24 mouse cellular contexts compared by ENCODE assay signal in the genomic region with DNA sequence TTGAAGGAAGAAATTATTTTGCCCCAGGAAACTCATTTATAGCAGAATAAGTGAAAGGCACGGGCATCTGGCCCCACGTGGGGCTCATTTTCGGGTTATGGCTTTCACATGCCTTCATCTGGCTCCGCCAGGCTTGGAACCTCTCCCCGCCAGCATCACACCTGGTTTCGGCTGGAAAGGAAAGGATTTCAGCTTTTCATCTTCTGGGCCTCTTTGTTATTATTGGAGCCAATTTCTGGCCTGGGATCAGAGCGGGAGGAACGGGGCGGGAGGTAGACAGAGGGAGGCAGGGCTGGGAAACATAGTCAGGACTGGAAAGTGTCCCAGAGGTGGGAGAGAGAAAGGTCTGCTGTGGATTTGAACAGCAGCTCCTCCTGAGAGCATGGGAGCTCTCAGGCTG.
DNase-seq lines count a peak whose midpoint lies in the region; ATAC-seq and TF ChIP-seq lines count a peak whose summit lies in the region.
"Had no signal": no experiment of that assay in that cellular context is flagged by ENCODE, and none has a peak within 500 bp of the region (broad histone marks: within the 10 kb centered on the region; RNA-seq: fewer than 3 reads in every experiment).

No protein-coding gene starts in this region.

- H3K4me2 ChIP-seq in liver, embryonic 11.5 days, result no peak overlapping the region
- no peak overlapping the region for H3K4me2 ChIP-seq in stomach, embryonic 14.5 days (replicated peaks; ENCODE audit: low read depth, low read length)
- H3K4me2 ChIP-seq in stomach, postnatal 0 days (replicated peaks; ENCODE audit: low read depth), result no peak overlapping the region
- H3K4me2 ChIP-seq: embryonic facial prominence, embryonic 12.5 days; heart, embryonic 12.5 days; lung, embryonic 15.5 days; midbrain, embryonic 11.5 days; neural tube, embryonic 15.5 days had no signal

- TF ChIP-seq POLR2A in lung, adult 2 months (IDR thresholded peaks at IDR 0.05; ENCODE audit: borderline replicate concordance, extremely low read depth, low read depth, low read length), result no peak

- H3K36me3 ChIP-seq in liver, embryonic 11.5 days (ENCODE audit: control insufficient read depth, insufficient read depth, low read length), result no peaks in the 10 kb centered on the region
- no peaks in the 10 kb centered on the region for H3K36me3 ChIP-seq in stomach, embryonic 14.5 days (ENCODE audit: control insufficient read depth, insufficient read depth, low read length)
- H3K36me3 ChIP-seq in stomach, postnatal 0 days (ENCODE audit: control insufficient read depth, insufficient read depth, low read length), result no peaks in the 10 kb centered on the region
- H3K36me3 ChIP-seq: embryonic facial prominence, embryonic 12.5 days; forebrain, embryonic 10.5 days; heart, embryonic 12.5 days; lung, embryonic 15.5 days; neural tube, embryonic 15.5 days had no signal

- peak; percentile 28 for DNase-seq in liver
- DNase-seq in liver, embryonic 11.5 days (ENCODE audit: low spot score), result no peak
- DNase-seq in stomach, postnatal 0 days (ENCODE audit: low spot score), result no peak
- peak; percentile 80 for DNase-seq in forelimb bud, embryonic 11.5 days (ENCODE audit: low read depth, low spot score)
- DNase-seq in ovary, postnatal 14 days (ENCODE audit: low spot score), result peak; percentile 33
- no peak for DNase-seq in lung, adult 2 months
- DNase-seq in thymus, adult 18-20 months, result no peak
- DNase-seq: adrenal gland, postnatal 36 days; B cell, adult 2 months; cerebellum, adult 8-10 months; kidney, adult 11 months; left cerebral cortex, postnatal 4 days; right cerebral cortex, postnatal 4 days; thymus, postnatal 25 days had no signal

- no peaks in the 10 kb centered on the region for H3K27me3 ChIP-seq in liver, embryonic 11.5 days (replicated peaks; ENCODE audit: control insufficient read depth, insufficient read depth, low read length)
- H3K27me3 ChIP-seq in stomach, embryonic 14.5 days (ENCODE audit: control insufficient read depth, insufficient read depth, low read length), result no peaks in the 10 kb centered on the region
- no peaks in the 10 kb centered on the region for H3K27me3 ChIP-seq in stomach, postnatal 0 days (ENCODE audit: control insufficient read depth, insufficient read depth, low read length)
- H3K27me3 ChIP-seq: embryonic facial prominence, embryonic 12.5 days; heart, embryonic 12.5 days; lung, embryonic 15.5 days; neural tube, embryonic 15.5 days had no signal

- TF ChIP-seq CTCF in stomach, postnatal 0 days (IDR thresholded peaks at IDR 0.05; ENCODE audit: low read depth), result no peak
- TF ChIP-seq CTCF in lung, adult 2 months (IDR thresholded peaks at IDR 0.05; ENCODE audit: insufficient read depth, low read length), result no peak

- no peaks in the 10 kb centered on the region for H3K9me3 ChIP-seq in liver, embryonic 11.5 days (ENCODE audit: control insufficient read depth, low read length)
- H3K9me3 ChIP-seq in stomach, embryonic 14.5 days (ENCODE audit: control insufficient read depth, low read depth, low read length), result no peaks in the 10 kb centered on the region
- H3K9me3 ChIP-seq in stomach, postnatal 0 days (ENCODE audit: control insufficient read depth, low read length), result no peaks in the 10 kb centered on the region
- H3K9me3 ChIP-seq: embryonic facial prominence, embryonic 12.5 days; forebrain, embryonic 10.5 days; heart, embryonic 12.5 days; lung, embryonic 15.5 days; neural tube, embryonic 15.5 days had no signal

- no peak for TF ChIP-seq EP300 in stomach, postnatal 0 days (optimal IDR thresholded peaks at IDR 0.05)

- no peak overlapping the region for H3K27ac ChIP-seq in liver, embryonic 11.5 days (ENCODE audit: low read depth, low read length)
- H3K27ac ChIP-seq in stomach, embryonic 14.5 days (ENCODE audit: low read length), result peak overlapping the region; percentile 35; the same call in 1 of the 2 replicates
- no peak overlapping the region for H3K27ac ChIP-seq in stomach, postnatal 0 days (replicated peaks)
- H3K27ac ChIP-seq: embryonic facial prominence, embryonic 12.5 days; forebrain, embryonic 10.5 days; kidney, postnatal 0 days; lung, embryonic 15.5 days; macrophage; neural tube, embryonic 15.5 days had no signal

- no peak overlapping the region for H3K4me3 ChIP-seq in liver, embryonic 11.5 days (ENCODE audit: low read depth, low read length)
- H3K4me3 ChIP-seq in stomach, embryonic 14.5 days (ENCODE audit: low read depth, low read length), result no peak overlapping the region
- H3K4me3 ChIP-seq in stomach, postnatal 0 days (ENCODE audit: low read depth, low read length), result no peak overlapping the region
- no peak overlapping the region for H3K4me3 ChIP-seq in lung, adult 2 months (replicated peaks; ENCODE audit: extremely low read depth, low read depth, low read length)
- H3K4me3 ChIP-seq: embryonic facial prominence, embryonic 12.5 days; forebrain, embryonic 10.5 days; heart, embryonic 12.5 days; lung, embryonic 15.5 days; neural tube, embryonic 15.5 days had no signal

- no peaks in the 10 kb centered on the region for H3K4me1 ChIP-seq in liver, embryonic 11.5 days (replicated peaks; ENCODE audit: control insufficient read depth, insufficient read depth, low read length)
- no peaks in the 10 kb centered on the region for H3K4me1 ChIP-seq in stomach, embryonic 14.5 days (ENCODE audit: control insufficient read depth, insufficient read depth, low read length)
- H3K4me1 ChIP-seq in stomach, postnatal 0 days (replicated peaks; ENCODE audit: control insufficient read depth, insufficient read depth), result no peaks in the 10 kb centered on the region
- no peaks in the 10 kb centered on the region for H3K4me1 ChIP-seq in lung, adult 2 months (ENCODE audit: control insufficient read depth, insufficient read depth, low read length)

- 87% methylated on average over 9 of the region's 9 CpGs for WGBS in liver, embryonic 11.5 days
- WGBS in stomach, embryonic 14.5 days, result 56% methylated on average over 9 of the region's 9 CpGs
- 48% methylated on average over 9 of the region's 9 CpGs for WGBS in stomach, postnatal 0 days
- 71% methylated on average over 9 of the region's 9 CpGs for WGBS in lung, adult 2 months

- no peak for ATAC-seq in liver, embryonic 11.5 days (replicated peaks; ENCODE audit: low FRiP score)
- peak; percentile 50; the same call in 1 of the 2 replicates for ATAC-seq in stomach, embryonic 14.5 days (ENCODE audit: insufficient number of reproducible peaks, insufficient read depth, low FRiP score, low read depth)
- no peak for ATAC-seq in stomach, postnatal 0 days (ENCODE audit: low FRiP score, low TSS enrichment)
- ATAC-seq: hindbrain, embryonic 16.5 days had no signal

- no peak overlapping the region for H3K9ac ChIP-seq in liver, embryonic 11.5 days (ENCODE audit: low read depth, low read length)
- no peak overlapping the region for H3K9ac ChIP-seq in stomach, embryonic 14.5 days (replicated peaks; ENCODE audit: low read depth, low read length)
- no peak overlapping the region for H3K9ac ChIP-seq in stomach, postnatal 0 days (ENCODE audit: low read length)
- H3K9ac ChIP-seq: embryonic facial prominence, embryonic 12.5 days; heart, embryonic 12.5 days; lung, embryonic 15.5 days; neural tube, embryonic 15.5 days had no signal

Comparison
In these comparisons a context has a peak if more than half of its experiments do, and no peak if none do; other contexts are left out.
1. DNase-seq: peak in liver (single experiment), forelimb bud, embryonic 11.5 days (single experiment) and ovary, postnatal 14 days (single experiment); none in liver, embryonic 11.5 days (single experiment), stomach, postnatal 0 days (single experiment), lung, adult 2 months (single experiment) and thymus, adult 18-20 months (0 of 2).